Mouse (Mus musculus) ES-Bruce4 (cell line): ENCODE results near the gene Tmem120b.
A peak's percentile ranks its signal among the peaks of the same experiment; 100 is the strongest.

Source experiments
- CTCF ChIP-seq: IDR thresholded peaks from one replicate; pipeline ENCODE4 v1.8.1; 2011; ENCODE audit warnings: low read depth, low read length
- POLR2A ChIP-seq: IDR thresholded peaks from one replicate; pipeline ENCODE4 v1.8.1; 2011; ENCODE audit warnings: low read length; ENCODE audit not compliant: insufficient read depth

DNA sequence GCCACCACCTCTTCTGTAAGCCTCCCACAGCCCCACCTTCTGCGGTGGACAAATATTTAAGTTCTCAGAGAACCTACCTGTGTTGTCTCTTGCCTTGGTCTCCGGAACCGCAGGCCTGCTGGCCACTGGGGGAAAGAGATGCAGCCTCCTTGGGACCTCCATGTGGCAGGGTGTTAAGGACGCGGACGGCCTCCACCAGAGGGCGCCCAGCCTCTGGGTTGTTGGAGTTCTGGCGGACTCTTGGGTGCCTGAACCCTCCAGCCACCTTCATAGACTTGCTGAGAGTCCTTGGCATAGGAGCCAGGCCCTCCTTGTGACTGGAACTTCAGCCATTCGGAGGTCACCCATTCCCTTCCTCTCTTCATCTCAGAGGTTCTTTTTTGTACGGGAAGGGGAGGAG is 49.0 kb downstream of the Tmem120b start:
- peak; percentile 88 for TF ChIP-seq CTCF
- no peak for TF ChIP-seq POLR2A
